Mouse (Mus musculus) adrenal gland, adult 18-20 months (tissue): ENCODE measurements at regions not wholly inside any gene's neighbourhood (a gene's known extent, or its start where the extent isn't known, plus 50 kb on each side); places are given as distances from the start of the nearest gene placed in this dataset.
"Not testable (repeated sequence)": the region's sequence is repeated elsewhere in the genome, so short reads cannot be mapped to it uniquely, and the experiment has no call there.

Experiments
- DNase-seq, 2 experiments: peaks; one replicate each; pipeline ENCODE4 v3.0.0; 2021 to 2022; ENCODE audit warnings: low spot score in 2 of 2

- no peak for DNase-seq
Observed at GRCm38 (mm10) chr3:153144217-153144616, 162.2 kb upstream of the St6galnac5 start.

DNA sequence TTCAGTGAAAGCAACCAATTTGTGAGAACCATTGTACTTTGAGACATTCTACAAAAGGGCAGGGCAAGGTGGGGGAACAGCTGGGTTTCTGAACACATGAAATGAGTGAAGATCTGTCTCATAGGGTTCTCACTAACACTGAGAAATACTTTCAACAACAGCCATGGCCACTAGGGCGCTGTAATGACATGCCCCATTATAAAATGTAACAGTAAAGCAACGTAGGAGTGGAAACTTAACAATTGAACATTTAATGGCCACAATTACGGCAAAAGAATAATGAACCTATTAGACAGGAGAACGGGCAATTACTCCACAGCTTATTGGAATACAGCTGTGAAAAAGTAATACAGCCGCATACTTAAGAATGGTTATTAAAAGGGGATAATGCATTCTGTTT lies 158.9 kb upstream of the St6galnac5 start:
- no peak for DNase-seq

DNA sequence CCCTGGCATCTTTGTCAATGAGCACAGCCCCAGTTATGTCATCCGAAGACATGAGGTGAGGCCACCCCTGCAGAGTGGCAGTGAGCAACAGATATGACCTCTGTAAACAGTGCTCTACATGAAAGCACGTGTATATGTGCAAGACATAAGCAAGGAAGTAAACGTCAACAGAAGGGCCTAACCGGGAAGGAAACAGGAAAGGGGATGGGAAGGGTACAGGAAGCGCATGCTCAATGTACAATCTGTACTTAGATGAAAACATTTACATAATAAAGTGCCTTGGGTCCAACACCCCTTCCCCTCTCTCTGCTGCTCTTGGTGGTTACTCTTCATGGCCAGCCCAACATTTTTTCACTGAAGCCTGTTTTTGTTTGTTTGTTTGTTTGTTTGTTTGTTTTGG lies 143.3 kb upstream of the St6galnac5 start:
- no peak for DNase-seq

- no peak for DNase-seq
Observed at GRCm38 (mm10) chr3:153121934-153122333, 139.9 kb upstream of the St6galnac5 start.

GRCm38 (mm10) chr3:153119142-153119541 lies 137.1 kb upstream of the St6galnac5 start:
- no peak for DNase-seq

DNA sequence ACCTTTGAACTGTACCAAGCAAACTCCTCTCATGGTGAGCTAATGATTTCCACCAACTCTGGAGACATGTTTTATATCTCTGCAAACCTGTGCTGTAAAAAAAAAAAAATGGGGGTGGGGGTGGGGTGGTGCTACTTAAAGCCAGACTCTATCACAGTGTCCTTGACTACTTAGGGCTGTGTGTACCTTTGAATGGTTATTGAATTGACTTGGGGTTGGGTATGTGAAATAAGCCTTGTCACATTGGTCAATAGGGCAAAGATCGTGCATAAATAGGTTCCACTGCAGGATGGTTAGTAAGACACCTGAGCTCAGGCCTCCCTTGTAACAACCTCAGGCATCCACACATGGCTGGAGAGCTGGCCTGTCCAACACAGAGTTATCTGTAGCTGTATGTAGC lies 136.6 kb upstream of the St6galnac5 start:
- DNase-seq, result no peak

GRCm38 (mm10) chr3:153105591-153105990 lies 123.5 kb upstream of the St6galnac5 start:
- no peak for DNase-seq

- DNase-seq, result not testable (repeated sequence)
Observed at GRCm38 (mm10) chr3:153090572-153090971, 108.5 kb upstream of the St6galnac5 start.

DNA sequence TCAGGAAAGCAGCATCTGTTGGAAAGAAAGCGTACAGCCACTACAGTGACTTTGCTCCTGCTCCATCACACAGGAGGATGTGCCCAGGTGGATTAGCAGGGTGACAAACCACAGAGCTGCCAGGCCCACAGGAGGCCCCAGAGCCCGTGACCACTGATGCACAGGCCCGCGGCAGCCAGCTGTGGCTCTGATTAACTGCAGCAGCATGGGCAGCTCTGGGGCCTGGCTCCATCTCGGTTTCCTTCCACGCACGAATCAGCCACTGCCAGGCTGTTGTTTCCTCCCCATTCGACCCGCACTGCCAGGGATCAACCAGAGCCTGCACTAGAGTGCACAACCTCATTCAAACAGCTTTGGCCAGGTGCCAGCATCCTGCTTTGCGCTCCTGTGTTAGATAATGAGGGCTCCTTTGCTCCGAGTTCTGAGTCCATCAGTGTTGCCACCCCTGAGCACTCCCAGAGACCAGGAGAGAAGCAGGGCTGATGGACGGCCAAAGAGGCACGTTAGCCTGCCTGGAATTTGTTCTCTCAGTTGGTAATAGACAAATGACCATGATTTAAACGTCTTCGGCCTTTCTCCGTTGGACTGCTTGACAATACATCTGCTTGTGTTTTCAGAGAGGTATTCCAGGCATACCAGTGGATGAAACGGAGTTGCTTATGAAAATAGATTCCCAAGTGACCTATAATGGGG lies 103.2 kb upstream of the St6galnac5 start:
- peak in 1 of 2 experiments; percentile 21 for DNase-seq

GRCm38 (mm10) chr3:153084226-153085095 lies 102.4 kb upstream of the St6galnac5 start:
- no peak for DNase-seq

- no peak for DNase-seq
Observed at GRCm38 (mm10) chr3:153080371-153080770, 98.3 kb upstream of the St6galnac5 start.

DNA sequence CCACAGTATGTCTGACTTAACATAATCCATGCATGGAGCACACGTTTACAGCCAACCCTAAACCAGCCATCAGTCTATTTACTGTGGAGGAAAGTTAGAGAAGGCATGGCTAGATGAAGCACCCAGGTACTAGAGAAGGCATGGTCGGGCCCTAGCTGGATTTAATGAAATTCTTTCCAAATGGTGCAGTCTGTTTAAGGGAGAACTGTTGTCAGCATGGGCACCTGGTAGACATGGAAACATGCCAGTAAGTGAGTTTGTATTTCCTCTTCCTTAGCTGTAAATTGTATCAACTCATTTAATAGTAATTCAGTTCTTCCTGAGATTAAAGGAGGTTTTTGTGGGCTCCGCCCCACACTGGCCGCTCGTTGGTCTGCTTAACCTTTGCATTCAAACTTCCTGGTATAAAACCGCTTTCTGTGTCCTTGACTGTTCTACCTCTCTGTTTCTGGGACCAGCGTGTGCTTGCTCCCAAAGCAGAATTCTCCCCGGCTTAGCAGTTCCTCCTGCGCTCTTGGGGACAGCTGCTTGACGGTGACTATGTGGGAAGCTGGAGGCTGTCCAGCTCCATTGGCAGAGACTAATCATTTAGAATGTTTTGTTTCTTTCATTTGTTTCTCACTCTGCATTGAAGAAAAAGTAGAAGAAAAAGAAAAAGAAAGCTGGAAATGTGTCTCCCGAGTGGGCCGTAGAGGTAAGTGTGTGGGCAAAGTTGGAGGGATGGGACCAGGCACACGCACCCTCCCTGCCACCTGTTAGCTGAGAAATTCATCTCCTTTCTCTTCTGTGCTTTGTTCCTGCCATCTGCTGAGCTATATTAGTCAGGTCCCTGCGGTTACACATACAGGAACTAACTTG lies 96.0 kb upstream of the St6galnac5 start:
- DNase-seq, result no peak

DNA sequence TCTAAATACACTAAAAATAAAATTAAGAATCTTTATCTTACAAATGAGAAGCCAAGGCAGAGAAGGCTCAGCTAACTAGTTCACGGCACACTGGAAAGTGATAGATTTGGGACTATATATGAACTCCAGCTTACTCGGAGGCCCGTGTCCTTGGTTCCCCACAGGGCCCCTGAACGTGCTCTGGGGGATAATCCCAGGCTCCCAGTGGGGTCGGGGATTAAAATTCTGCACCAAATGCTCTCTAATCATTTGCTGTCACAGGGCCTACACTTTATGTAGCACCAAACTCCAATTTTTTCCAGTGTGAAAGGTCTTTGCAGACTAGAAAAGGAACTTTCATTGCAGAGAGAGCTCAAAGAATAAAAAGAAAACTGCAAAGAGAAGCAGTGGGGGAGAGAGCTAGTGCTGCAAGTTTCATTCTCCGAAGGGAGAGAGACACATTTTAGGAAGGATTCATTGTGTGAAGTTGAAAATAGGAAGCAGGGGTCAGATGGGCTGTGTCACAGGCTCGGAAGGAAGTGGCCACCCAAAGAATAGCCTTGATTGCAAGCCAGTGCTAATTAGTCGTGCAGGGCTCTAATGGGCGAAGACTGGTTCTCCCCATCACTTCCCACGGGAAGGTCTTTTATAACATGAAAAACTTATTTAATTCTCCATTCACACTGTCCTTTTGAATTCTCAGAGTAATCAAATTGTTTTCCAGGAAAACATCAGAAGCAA lies 90.3 kb upstream of the St6galnac5 start:
- DNase-seq, result no peak

DNA sequence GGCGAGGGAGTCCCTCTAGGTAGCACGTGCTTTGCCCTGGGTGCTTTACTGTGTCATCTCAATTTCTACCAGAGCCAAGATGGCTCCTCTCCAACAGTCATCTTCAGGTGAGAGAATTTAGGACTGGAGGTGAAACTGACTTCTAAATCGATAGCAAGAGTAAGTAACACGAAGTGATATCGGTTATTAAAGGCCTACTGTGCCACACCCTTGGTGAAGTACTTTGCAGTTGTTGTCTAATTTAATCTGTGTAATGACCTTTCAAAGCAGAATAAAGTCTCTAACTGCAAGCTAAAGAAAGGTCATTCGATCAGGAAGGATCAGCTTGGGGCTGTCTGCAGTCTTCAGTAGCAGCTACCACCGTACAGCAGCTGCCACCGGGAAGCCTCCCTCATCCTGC lies 89.5 kb upstream of the St6galnac5 start:
- DNase-seq, result no peak

- no peak for DNase-seq
Observed at GRCm38 (mm10) chr3:153071123-153071522, 89.1 kb upstream of the St6galnac5 start.

DNA sequence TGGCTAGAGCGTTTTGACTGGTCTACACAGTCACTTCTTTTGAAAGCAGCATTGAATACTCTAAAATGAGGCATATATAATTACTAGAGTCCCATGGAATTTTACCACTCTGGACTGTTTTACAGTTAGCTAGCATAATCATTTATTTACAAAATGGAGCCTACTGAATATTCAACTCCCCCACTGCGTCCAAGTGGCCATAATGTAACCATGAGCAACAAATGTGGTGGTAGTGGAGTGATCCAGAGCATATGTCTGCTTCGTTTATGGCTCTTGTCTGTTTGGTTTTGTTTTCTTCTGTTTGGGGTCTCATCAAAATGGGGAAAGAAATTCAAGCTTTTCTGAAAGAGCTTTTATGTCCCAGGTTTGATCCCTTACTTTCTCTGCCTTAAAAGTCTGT lies 83.8 kb upstream of the St6galnac5 start:
- no peak for DNase-seq

DNA sequence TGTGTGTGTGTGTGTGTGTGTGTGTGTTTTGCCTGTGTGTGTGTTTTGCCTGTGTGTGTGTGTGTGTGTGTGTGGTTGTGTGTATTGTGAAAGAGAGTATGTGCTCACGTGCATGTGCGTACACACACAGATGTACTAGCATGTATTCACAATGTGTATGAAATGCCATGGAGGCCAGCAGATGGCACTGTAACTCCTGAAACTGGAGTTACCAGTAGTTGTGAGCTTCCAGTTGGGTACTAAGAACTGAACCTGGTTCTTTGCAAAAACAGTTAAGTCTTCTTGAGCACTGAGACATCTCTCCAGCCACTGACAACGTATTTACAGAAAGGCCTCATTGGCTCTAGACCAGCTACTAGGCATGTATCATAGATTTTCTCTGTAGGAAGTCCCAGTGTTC lies 71.1 kb upstream of the St6galnac5 start:
- no peak for DNase-seq

GRCm38 (mm10) chr3:153051566-153051965 lies 69.5 kb upstream of the St6galnac5 start:
- no peak for DNase-seq

GRCm38 (mm10) chr3:153045328-153045727 lies 63.3 kb upstream of the St6galnac5 start:
- no peak for DNase-seq

DNA sequence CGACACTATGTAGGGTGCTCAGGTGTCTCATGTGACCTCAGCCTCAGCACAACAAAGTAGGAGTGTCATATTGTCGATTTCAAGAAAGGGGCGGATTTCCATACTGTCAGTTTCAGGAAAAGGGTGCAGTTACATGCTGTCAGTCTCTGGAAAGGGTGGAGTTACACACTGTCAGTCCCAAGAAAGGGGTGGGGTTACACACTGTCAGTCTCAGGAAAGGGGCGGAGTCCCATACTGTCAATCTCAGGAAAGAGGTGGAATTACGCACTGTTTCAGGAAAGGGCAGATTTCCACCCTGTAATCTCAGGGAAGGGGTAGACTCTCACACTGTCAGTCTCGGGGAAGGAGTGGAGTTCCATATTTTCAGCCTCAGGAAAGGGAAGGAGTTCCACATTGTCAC lies 51.9 kb upstream of the St6galnac5 start:
- no peak for DNase-seq
